Mouse (Mus musculus): Measurements from ENCODE around the gene Polrmt.

Gene Polrmt

DNA sequence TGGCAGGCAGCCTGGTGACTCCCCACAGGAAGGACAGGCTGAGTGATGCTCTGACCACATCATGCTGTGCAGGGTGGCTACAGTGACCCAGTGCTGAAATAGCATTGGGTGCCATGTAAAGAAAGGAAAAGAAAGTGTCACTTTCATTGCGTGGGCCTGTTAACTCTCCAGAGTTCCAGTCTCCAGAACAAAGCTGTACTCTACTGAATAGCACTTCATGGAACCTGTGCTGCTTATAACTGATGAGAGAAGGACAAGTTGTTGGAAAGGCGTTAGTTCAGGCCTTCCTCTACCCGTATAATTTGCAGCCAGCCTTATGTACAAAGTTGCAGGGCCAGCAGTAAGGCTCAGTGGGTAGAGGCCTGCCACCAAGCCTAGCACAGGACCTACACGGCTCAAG lies 57.7 kb downstream of the Polrmt start, which contains the start of gene Gzmm:
TSS of gene Gzmm (plus strand) at position 301 of the 400 bp plus-strand sequence.
- DNase-seq (ENCODE audit: low read depth, low spot score): no peak

DNA sequence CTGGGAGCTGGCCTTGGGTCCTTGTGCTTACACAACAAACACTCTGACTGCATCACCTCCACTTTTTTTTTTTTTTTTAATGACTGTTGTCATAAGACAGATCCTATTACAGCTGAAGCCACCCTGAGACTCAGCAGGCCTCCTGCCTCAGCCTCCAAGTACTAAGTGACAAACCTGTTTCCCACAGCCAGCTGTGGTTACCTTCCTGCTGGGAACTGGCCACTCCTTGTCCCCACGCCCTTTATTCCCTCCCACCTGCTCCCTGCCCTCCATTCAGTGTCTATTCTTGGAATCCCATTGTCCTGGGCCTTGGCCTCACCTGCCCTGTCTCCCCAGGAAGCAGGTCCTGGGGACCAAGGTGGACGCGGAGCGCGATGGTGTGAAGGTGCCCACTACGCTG lies 58.9 kb downstream of the Polrmt start:
- no peak for DNase-seq (ENCODE audit: low read depth, low spot score)

DNA sequence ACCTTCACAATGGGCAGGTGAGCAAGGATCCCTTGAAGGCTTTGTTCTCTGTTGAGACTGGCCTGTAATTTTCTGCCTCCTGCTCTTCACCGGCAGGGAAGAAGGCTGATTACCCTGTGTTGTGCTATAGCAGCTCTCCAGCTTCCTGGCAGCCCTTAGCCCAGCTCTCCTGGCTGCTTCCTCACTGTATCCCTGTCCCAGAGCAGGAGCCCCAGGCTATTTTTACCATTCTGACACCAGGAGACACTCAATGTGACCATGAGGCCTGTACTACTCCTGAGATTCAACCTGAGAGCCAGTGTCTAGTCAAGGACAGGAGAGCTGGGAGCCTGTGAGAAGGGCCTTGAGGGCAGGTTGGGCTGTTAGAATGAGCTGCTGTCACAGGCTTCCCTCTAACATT lies 59.7 kb downstream of the Polrmt start:
- no peak for DNase-seq (ENCODE audit: low read depth, low spot score)

DNA sequence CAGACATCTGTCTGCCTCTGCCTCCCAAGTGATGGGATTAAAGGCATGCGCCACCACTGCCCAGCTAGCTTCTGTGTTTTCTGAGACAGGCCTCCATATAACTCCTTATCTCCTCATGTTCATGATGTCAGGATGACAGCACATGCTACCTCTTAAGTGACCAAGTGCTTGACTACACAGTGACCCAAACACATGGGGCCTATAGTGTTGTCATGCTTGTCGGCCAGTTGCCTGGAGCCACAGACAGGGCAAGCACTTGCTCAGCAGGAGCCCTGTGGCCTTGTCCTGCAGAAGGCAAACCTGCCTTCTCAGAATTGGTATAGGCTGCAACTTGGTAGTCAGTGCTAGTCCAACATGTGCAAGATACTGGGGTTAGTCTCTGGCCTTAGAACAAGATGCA lies 60.2 kb downstream of the Polrmt start:
- no peak for DNase-seq (ENCODE audit: low read depth, low spot score)

All from A20 (cell line).